Mouse (Mus musculus): Measurements from ENCODE around the gene Fkbp8. TPM values are rescaled to one million over a fixed set of nuclear protein-coding genes. Genes with fewer than 3 reads are reported as not detected.

Fkbp8 gene
- polyA plus RNA-seq, 1 experiment from 2014 or later, result 303 TPM

DNA sequence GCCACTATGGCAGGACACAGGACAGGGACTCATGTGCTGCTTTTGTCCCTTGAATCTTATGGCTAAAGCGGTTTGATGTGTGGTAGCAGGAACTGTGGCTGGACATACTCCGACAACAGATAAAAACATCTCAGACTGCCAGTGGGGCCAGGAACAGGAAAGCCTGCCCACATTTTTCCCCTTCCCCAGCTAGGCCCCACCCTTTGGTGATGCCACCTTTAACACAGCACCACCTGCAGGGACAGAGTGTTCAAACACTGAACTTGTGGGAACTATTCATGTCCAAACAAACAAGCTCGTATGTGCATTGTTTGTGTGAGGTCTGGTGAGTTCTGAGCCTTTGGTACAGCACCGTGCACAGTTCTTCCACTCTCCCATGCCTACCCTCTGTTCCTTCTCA is 30.8 kb downstream of the Fkbp8 start:
- DNase-seq (ENCODE audit: extremely low spot score, low spot score), result no peak
- 81% methylated on average over 4 of the region's 4 CpGs for WGBS
- no peak overlapping the region for H3K27ac ChIP-seq
- peaks cover 4% of the 10 kb centered on the region; the same call in 1 of the 2 replicates for H3K36me3 ChIP-seq (replicated peaks)
- no peak overlapping the region for H3K4me3 ChIP-seq
- H3K9me3 ChIP-seq, result no peaks in the 10 kb centered on the region
- peaks cover 41% of the 10 kb centered on the region for H3K4me1 ChIP-seq
- no peaks in the 10 kb centered on the region for H3K27me3 ChIP-seq (ENCODE audit: poor library complexity, severe bottlenecking)

DNA sequence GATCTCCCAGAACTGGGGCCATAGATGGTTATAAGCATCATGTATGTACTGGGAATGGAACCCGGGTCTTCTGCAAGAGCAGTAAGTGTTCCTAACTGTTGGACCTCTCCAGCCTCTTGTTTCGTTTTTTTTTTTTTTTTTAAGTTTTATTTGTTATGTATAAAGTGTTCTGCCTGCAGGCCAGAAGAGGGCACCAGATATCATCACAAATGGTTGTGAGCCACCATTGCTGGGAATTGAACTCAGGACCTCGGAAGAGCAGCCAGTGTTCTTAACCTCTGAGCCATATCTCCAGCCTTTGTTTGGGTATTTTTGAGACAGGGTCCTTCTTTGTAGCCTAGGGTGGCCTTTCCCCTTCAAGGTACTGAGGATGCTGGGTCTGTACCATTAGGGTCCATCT is 31.5 kb downstream of the Fkbp8 start:
- peaks cover 4% of the 10 kb centered on the region; the same call in 1 of the 2 replicates for H3K36me3 ChIP-seq (replicated peaks)
- H3K4me1 ChIP-seq, result peaks cover 37% of the 10 kb centered on the region
- no peaks in the 10 kb centered on the region for H3K9me3 ChIP-seq
- H3K27ac ChIP-seq, result no peak overlapping the region
- WGBS, result 76% methylated on average over 3 of the region's 3 CpGs
- no peak overlapping the region for H3K4me3 ChIP-seq
- no peaks in the 10 kb centered on the region for H3K27me3 ChIP-seq (ENCODE audit: poor library complexity, severe bottlenecking)
- DNase-seq (ENCODE audit: extremely low spot score, low spot score), result no peak

DNA sequence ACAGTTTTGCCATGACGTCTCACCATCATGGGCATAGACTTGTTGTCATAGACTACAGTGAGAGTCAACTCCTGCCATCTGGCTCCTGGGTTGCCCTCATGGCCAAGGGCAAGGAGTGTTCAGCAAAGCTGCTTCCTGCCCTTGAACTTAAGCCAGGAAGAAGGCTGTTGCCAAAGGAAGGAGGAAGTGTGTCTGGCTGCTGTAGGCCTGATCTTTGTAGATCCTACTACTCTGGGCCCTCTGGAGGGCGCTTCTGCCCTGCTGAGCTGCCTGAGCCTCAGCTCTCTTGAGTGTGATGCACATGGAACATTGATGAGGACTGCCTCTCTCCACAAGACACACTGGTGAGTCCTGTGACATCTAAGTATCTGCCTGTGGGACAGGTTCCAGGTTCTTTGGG is 32.6 kb downstream of the Fkbp8 start:
- WGBS, result 85% methylated on average over 2 of the region's 2 CpGs
- Histone ChIP-seq H3K4me3 (no peak overlapping the region), H3K9me3 (no peaks in the 10 kb centered on the region), H3K4me1 (peaks cover 37% of the 10 kb centered on the region), H3K36me3 (replicated peaks) (peaks cover 4% of the 10 kb centered on the region; the same call in 1 of the 2 replicates), H3K27me3 (ENCODE audit: poor library complexity, severe bottlenecking) (no peaks in the 10 kb centered on the region), H3K27ac (no peak overlapping the region; the same call in 1 of the 2 replicates)
- DNase-seq (ENCODE audit: extremely low spot score, low spot score), result no peak

DNA sequence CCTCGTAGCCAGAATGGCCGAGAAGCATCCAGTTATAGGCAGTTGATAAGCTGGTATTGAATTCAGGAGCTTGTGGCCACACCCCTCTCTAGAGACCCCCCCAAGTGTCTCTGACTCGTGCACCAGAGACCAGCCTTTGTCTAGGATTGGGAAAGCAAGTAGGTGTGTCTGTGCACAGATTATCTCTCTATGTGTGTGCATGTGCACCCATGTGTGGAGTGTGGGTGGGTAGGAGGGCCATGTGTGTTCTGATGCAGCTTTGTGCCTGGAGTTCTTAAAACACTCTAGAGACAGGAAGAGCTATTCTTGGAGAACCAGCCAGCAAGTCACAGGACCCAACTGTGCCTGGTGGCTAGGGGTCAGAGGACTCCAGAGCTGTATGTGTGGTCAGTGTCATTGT is 33.0 kb downstream of the Fkbp8 start:
- Histone ChIP-seq H3K9me3 (no peaks in the 10 kb centered on the region), H3K4me1 (peaks cover 37% of the 10 kb centered on the region), H3K27ac (no peak overlapping the region), H3K4me3 (no peak overlapping the region), H3K27me3 (ENCODE audit: poor library complexity, severe bottlenecking) (no peaks in the 10 kb centered on the region), H3K36me3 (replicated peaks) (peaks cover 4% of the 10 kb centered on the region; the same call in 1 of the 2 replicates)
- WGBS, result 81% methylated on average over 3 of the region's 3 CpGs
- DNase-seq (ENCODE audit: extremely low spot score, low spot score), result no peak

DNA sequence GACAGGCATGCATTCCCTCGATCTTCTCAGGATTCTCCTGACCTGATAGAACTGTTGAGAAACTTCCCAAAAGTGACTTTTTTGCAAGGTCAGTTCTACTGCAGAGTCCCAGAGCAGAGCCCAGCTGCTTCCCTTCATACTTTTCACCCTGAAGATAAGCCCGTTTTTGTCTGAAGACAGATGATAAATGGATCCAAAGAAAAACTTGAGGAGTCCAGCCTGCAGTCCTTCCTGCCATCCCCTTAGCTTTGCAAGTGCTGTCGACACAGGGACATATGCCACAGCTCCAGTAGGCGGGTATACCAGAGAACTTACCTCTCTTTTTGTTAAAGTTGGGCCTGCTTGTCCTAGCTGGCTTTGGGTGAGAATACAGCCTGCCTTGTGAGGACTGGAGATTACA is 33.8 kb downstream of the Fkbp8 start:
- Histone ChIP-seq H3K4me1 (peaks cover 37% of the 10 kb centered on the region), H3K4me3 (no peak overlapping the region), H3K36me3 (replicated peaks) (no peaks in the 10 kb centered on the region; the same call in 1 of the 2 replicates), H3K27me3 (ENCODE audit: poor library complexity, severe bottlenecking) (no peaks in the 10 kb centered on the region), H3K9me3 (no peaks in the 10 kb centered on the region), H3K27ac (no peak overlapping the region)
- 78% methylated on average over 4 of the region's 4 CpGs for WGBS
- DNase-seq (ENCODE audit: extremely low spot score, low spot score), result no peak

DNA sequence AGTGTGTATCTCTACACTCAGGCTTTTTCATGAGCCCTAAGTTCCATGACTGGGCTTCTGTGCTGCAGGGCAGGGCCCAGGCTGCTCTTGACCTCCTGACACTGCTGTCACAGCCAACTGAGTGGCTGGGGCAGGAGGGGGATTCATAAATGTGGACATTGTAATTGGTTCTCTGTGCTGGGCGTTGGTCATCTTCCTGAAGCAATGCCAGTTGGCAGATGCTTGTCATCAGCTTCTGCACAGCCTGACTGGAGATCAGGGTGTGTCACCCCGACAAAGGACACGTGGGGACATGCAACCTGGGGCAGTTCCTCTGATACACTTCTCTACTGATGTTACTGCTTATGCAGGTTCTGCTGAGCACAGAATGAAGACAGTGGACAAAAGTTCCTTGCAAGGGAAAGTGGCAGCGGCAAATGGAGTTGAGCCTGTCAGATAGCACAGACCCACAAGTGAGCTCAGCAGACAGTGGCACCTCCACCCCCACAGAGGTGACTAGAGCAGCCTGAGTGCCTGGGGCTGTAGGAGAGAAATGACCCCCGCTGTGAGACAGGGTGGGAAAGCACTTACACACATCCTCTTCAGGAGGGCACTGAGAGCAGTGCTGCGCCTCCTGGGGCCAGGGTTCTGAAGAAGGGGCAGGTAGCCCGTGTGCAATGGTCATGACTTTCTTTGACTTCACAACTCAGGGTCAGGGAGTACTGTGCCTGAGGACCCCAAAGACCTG is 34.4 kb downstream of the Fkbp8 start:
- no peaks in the 10 kb centered on the region for H3K27me3 ChIP-seq (ENCODE audit: poor library complexity, severe bottlenecking)
- no peaks in the 10 kb centered on the region; the same call in 1 of the 2 replicates for H3K36me3 ChIP-seq (replicated peaks)
- no peak overlapping the region for H3K27ac ChIP-seq
- WGBS, result 79% methylated on average over 7 of the region's 7 CpGs
- no peak for DNase-seq (ENCODE audit: extremely low spot score, low spot score)
- peaks cover 37% of the 10 kb centered on the region for H3K4me1 ChIP-seq
- H3K4me3 ChIP-seq, result no peak overlapping the region
- H3K9me3 ChIP-seq, result no peaks in the 10 kb centered on the region

DNA sequence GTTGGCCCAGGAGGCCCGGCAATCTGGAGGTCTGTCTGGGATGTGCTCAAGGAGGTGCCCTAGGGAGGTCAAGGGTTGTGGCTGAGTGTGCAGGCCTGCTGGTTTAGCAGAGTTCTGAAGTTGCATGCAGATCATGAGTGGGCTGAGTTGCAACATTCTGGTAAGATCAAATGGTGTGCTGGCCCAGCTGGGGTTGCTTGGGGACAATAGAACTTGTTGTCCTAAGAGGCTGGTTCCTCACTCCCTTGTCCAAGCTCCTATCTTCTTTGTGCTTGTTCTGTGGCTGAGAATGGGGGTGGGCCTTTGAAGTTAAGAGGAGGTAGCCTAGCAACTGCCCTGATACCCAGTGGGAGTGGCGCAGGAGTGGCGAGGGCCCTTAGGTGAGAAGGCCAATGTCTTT is 35.3 kb downstream of the Fkbp8 start:
- H3K27ac ChIP-seq, result no peak overlapping the region
- DNase-seq (ENCODE audit: extremely low spot score, low spot score), result no peak
- H3K27me3 ChIP-seq (ENCODE audit: poor library complexity, severe bottlenecking), result no peaks in the 10 kb centered on the region
- 86% methylated on average over 3 of the region's 3 CpGs for WGBS
- H3K9me3 ChIP-seq, result no peaks in the 10 kb centered on the region
- no peak overlapping the region for H3K4me3 ChIP-seq
- peaks cover 37% of the 10 kb centered on the region for H3K4me1 ChIP-seq
- H3K36me3 ChIP-seq (replicated peaks), result no peaks in the 10 kb centered on the region; the same call in 1 of the 2 replicates

DNA sequence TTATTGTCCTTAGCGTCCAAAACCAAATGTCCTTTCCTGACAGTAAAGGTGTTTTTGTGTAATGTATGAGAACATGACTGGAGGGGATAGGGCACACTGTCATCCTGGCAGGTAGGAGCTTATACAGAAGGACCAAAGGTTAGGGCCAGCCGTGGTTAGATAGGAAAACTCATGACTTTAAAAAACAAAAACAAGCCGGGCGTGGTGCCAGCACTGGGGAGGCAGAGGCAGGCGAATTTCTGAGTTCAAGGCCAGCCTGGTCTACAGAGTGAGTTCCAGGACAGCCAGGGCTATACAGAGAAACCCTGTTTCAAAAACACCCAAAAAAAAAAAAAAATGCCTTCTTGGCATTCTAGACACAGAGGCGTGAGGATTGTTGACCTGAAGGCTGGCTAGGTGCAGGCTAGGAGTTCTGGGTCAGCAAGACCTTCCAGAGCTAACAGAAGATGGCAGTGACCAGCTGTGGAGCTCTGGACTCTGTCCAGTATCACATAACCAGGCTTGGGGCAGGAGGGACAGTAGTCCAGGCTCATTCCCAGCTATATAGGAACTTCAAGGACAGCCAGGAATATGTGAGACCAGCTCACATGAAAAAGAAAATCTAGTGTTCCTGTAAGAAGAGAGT is 36.4 kb downstream of the Fkbp8 start:
- 93% methylated on average over 6 of the region's 6 CpGs for WGBS
- Histone ChIP-seq H3K36me3 (replicated peaks) (peaks cover 2% of the 10 kb centered on the region), H3K27ac (no peak overlapping the region), H3K9me3 (no peaks in the 10 kb centered on the region), H3K27me3 (ENCODE audit: poor library complexity, severe bottlenecking) (no peaks in the 10 kb centered on the region), H3K4me1 (peaks cover 30% of the 10 kb centered on the region), H3K4me3 (no peak overlapping the region)
- DNase-seq (ENCODE audit: extremely low spot score, low spot score), result no peak

DNA sequence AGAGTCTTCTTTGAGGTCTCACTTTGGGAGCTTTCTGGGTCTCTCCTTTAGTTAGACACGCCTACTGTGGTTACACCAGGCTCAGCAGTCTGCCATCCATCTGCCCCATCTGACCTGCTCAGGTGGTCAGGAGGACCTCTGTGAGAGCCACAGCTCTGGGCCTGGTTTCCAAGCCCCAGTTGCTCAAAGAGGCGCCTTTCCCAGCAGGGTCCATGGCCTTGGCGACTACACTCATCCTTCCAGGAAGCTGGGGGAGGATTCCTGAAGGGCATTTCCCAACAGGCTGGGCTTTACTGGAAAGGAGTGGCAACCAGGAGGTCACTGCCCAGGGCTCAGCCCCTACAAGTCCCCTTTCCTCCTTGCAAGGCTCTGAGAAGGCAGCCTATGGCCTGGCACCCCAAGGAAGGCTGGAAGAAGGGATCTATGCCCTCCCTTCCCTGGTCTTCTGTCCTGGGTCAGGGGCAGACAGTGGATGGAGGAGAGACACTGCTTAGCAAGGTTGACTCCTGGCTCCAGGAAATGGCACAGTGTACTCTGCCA is 37.2 kb downstream of the Fkbp8 start:
- Histone ChIP-seq H3K27ac (no peak overlapping the region), H3K4me3 (no peak overlapping the region), H3K27me3 (ENCODE audit: poor library complexity, severe bottlenecking) (no peaks in the 10 kb centered on the region), H3K9me3 (no peaks in the 10 kb centered on the region), H3K36me3 (replicated peaks) (peaks cover 2% of the 10 kb centered on the region), H3K4me1 (peaks cover 29% of the 10 kb centered on the region)
- 77% methylated on average over 3 of the region's 3 CpGs for WGBS
- DNase-seq (ENCODE audit: extremely low spot score, low spot score), result no peak

DNA sequence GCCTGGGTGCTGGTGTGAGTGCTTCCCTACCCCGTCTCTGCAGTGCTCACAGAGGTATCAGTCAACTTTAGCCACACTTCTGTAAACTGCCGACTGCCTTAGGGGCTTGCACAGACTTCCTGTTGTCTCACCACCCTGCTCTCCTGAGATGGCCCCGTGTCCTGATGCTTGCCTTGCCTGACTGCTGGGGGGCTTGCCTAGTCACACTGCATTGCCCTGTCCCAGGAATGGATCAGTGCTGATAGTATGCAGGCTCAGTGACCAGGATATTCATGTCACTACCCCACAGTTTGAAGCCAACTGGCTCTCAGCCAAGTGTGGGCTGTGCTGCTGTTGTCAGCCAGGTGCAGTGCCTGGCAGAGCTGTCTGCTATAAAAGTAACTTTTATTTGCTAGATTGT is 38.0 kb downstream of the Fkbp8 start:
- Histone ChIP-seq H3K36me3 (replicated peaks) (peaks cover 2% of the 10 kb centered on the region; the same call in 1 of the 2 replicates), H3K9me3 (no peaks in the 10 kb centered on the region), H3K4me3 (no peak overlapping the region), H3K4me1 (peaks cover 21% of the 10 kb centered on the region), H3K27me3 (ENCODE audit: poor library complexity, severe bottlenecking) (no peaks in the 10 kb centered on the region), H3K27ac (no peak overlapping the region)
- DNase-seq (ENCODE audit: extremely low spot score, low spot score), result no peak
- WGBS, result 74% methylated on average over 3 of the region's 3 CpGs

DNA sequence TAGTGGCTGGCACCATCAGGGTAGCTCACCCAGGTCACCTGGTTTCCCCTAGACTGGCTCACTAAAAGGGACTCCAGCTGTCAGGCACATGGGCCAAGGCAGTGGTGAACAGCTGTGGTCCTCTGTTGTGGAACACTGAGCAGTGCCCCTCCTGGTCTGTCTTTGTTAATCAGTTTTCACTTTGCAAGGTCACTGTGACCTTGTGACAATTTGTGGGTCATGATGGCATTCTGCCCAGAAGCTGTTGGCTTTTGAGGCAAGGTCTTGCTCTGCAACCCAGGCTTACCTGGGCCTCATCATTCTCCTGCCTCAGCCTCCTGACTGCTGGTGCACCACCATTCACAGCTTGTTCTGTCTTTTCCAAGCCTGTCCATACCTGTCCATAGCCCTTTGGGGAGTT is 42.8 kb downstream of the Fkbp8 start:
- DNase-seq (ENCODE audit: extremely low spot score, low spot score), result no peak
- H3K27me3 ChIP-seq (ENCODE audit: poor library complexity, severe bottlenecking), result no peaks in the 10 kb centered on the region
- H3K27ac ChIP-seq, result no peak overlapping the region
- H3K4me1 ChIP-seq, result peaks cover 7% of the 10 kb centered on the region; the same call in 1 of the 2 replicates
- H3K36me3 ChIP-seq (replicated peaks), result peaks cover 28% of the 10 kb centered on the region
- H3K4me3 ChIP-seq, result no peak overlapping the region
- H3K9me3 ChIP-seq, result no peaks in the 10 kb centered on the region

DNA sequence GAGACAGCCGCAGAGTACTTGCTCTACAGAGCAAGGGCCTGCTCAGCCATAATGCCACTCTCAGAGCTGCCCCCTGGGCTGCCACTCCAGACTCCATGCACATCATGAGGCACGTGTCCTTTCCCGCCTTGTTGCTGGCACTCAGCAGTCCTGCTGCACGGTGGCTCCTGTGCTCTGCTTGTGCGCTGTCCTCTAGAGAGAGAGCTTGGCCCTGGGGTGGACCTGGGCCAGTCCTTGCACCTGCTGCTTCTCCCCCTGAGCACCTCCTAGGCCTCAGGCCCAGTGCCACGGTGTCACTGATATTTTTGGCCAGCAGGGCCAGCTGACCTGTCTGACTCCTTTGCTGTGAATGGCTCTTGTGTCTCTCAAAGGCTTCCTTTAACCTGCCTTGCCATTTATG is 43.5 kb downstream of the Fkbp8 start:
- Histone ChIP-seq H3K4me3 (no peak overlapping the region), H3K27me3 (ENCODE audit: poor library complexity, severe bottlenecking) (no peaks in the 10 kb centered on the region), H3K4me1 (peaks cover 7% of the 10 kb centered on the region; the same call in 1 of the 2 replicates), H3K36me3 (replicated peaks) (peaks cover 28% of the 10 kb centered on the region), H3K9me3 (no peaks in the 10 kb centered on the region), H3K27ac (no peak overlapping the region)
- DNase-seq (ENCODE audit: extremely low spot score, low spot score), result no peak
- 83% methylated on average over 6 of the region's 6 CpGs for WGBS

DNA sequence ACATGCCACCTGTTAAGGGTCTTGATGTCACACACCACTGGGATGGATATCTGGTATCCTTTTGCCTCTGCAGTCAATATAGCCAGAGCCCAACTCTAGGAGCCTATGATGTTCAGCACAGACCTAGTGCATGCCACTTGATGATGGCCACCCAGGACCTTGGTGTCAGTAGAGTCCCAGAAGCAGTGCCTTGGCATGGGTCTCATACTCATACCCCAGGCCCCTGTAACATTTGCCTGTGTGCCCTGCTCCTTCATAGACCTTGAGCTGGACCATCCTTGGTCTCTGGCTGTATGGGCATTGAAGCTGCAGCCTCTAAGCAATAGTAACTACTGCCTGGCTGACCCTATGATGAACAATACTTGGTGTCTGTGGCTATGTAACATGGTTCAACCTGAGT is 46.8 kb downstream of the Fkbp8 start:
- peaks cover 47% of the 10 kb centered on the region for H3K36me3 ChIP-seq (replicated peaks)
- H3K27ac ChIP-seq, result no peak overlapping the region
- H3K4me1 ChIP-seq, result peaks cover 7% of the 10 kb centered on the region; the same call in 1 of the 2 replicates
- no peak overlapping the region for H3K4me3 ChIP-seq
- H3K27me3 ChIP-seq (ENCODE audit: poor library complexity, severe bottlenecking), result no peaks in the 10 kb centered on the region
- DNase-seq (ENCODE audit: extremely low spot score, low spot score), result no peak
- H3K9me3 ChIP-seq, result no peaks in the 10 kb centered on the region
